27 mouse cellular contexts compared by ENCODE assay signal in genomic region chr1:167979187-167979586, GRCm38 (mm10).
DNase-seq lines count a peak whose midpoint lies in the region; ATAC-seq and TF ChIP-seq lines count a peak whose summit lies in the region.
"Had no signal": no experiment of that assay in that cellular context is flagged by ENCODE, and none has a peak within 500 bp of the region (broad histone marks: within the 10 kb centered on the region; RNA-seq: fewer than 3 reads in every experiment).

No protein-coding gene starts in this region.

- H3K9me3 ChIP-seq in intestine, embryonic 14.5 days (ENCODE audit: control insufficient read depth, low read length), result no peaks in the 10 kb centered on the region
- no peaks in the 10 kb centered on the region for H3K9me3 ChIP-seq in intestine, postnatal 0 days (ENCODE audit: control insufficient read depth)
- H3K9me3 ChIP-seq in stomach, embryonic 14.5 days (ENCODE audit: control insufficient read depth, low read depth, low read length), result no peaks in the 10 kb centered on the region
- H3K9me3 ChIP-seq in stomach, postnatal 0 days (ENCODE audit: control insufficient read depth, low read length), result no peaks in the 10 kb centered on the region
- H3K9me3 ChIP-seq: heart, embryonic 15.5 days; kidney, embryonic 15.5 days; limb, embryonic 15.5 days; midbrain, embryonic 10.5 days; neural tube, embryonic 13.5 days had no signal

- no peak overlapping the region for H3K9ac ChIP-seq in intestine, embryonic 14.5 days (ENCODE audit: low read length)
- H3K9ac ChIP-seq in intestine, postnatal 0 days (ENCODE audit: low read depth, low read length), result no peak overlapping the region
- H3K9ac ChIP-seq in stomach, embryonic 14.5 days (replicated peaks; ENCODE audit: low read depth, low read length), result no peak overlapping the region
- H3K9ac ChIP-seq in stomach, postnatal 0 days (ENCODE audit: low read length), result no peak overlapping the region
- H3K9ac ChIP-seq: forebrain, postnatal 0 days; heart, embryonic 15.5 days; hindbrain, embryonic 14.5 days; kidney, embryonic 15.5 days; limb, embryonic 15.5 days; liver, embryonic 14.5 days; neural tube, embryonic 13.5 days had no signal

- peak overlapping the region; percentile 5; the same call in 1 of the 2 replicates for H3K27ac ChIP-seq in intestine, embryonic 14.5 days (ENCODE audit: low read depth)
- H3K27ac ChIP-seq in intestine, postnatal 0 days (ENCODE audit: low read depth, low read length), result no peak overlapping the region
- H3K27ac ChIP-seq in stomach, embryonic 14.5 days (ENCODE audit: low read length), result peak overlapping the region; percentile 66; the same call in 1 of the 2 replicates
- no peak overlapping the region; the same call in 1 of the 2 replicates for H3K27ac ChIP-seq in stomach, postnatal 0 days (replicated peaks)
- H3K27ac ChIP-seq: heart, embryonic 15.5 days; hindbrain, embryonic 14.5 days; kidney, embryonic 15.5 days; limb, embryonic 15.5 days; liver, embryonic 14.5 days; midbrain, embryonic 10.5 days; neural tube, embryonic 13.5 days had no signal

- peaks cover 5% of the 10 kb centered on the region; the same call in 1 of the 2 replicates for H3K4me1 ChIP-seq in intestine, embryonic 14.5 days (replicated peaks; ENCODE audit: control insufficient read depth, insufficient read depth, low read length)
- H3K4me1 ChIP-seq in intestine, postnatal 0 days (replicated peaks; ENCODE audit: control insufficient read depth, insufficient read depth, low read length), result no peaks in the 10 kb centered on the region
- H3K4me1 ChIP-seq in stomach, embryonic 14.5 days (ENCODE audit: control insufficient read depth, insufficient read depth, low read length), result no peaks in the 10 kb centered on the region
- H3K4me1 ChIP-seq in stomach, postnatal 0 days (replicated peaks; ENCODE audit: control insufficient read depth, insufficient read depth), result no peaks in the 10 kb centered on the region
- H3K4me1 ChIP-seq: heart, embryonic 15.5 days; kidney, embryonic 15.5 days; limb, embryonic 15.5 days; midbrain, embryonic 10.5 days; neural tube, embryonic 13.5 days had no signal

- no peak for ATAC-seq in intestine, embryonic 14.5 days (replicated peaks; ENCODE audit: low FRiP score, low TSS enrichment, low read depth)
- no peak for ATAC-seq in intestine, postnatal 0 days
- ATAC-seq in stomach, embryonic 14.5 days (ENCODE audit: insufficient number of reproducible peaks, insufficient read depth, low FRiP score, low read depth), result no peak
- ATAC-seq in stomach, postnatal 0 days (ENCODE audit: low FRiP score, low TSS enrichment), result no peak
- ATAC-seq: forebrain, postnatal 0 days; inflammation-experienced regulatory T-cells, adult 6 months; midbrain, embryonic 16.5 days had no signal

- WGBS in intestine, embryonic 14.5 days, result 41% methylated on average over 3 of the region's 3 CpGs
- WGBS in intestine, postnatal 0 days, result 63% methylated on average over 3 of the region's 3 CpGs
- WGBS in stomach, embryonic 14.5 days, result 54% methylated on average over 3 of the region's 3 CpGs
- WGBS in stomach, postnatal 0 days, result 56% methylated on average over 3 of the region's 3 CpGs

- H3K4me3 ChIP-seq in intestine, embryonic 14.5 days (ENCODE audit: low read depth, low read length), result no peak overlapping the region
- H3K4me3 ChIP-seq in intestine, postnatal 0 days (ENCODE audit: low read depth, low read length), result no peak overlapping the region
- H3K4me3 ChIP-seq in stomach, embryonic 14.5 days (ENCODE audit: low read depth, low read length), result no peak overlapping the region
- no peak overlapping the region for H3K4me3 ChIP-seq in stomach, postnatal 0 days (ENCODE audit: low read depth, low read length)
- H3K4me3 ChIP-seq: heart, embryonic 15.5 days; kidney, embryonic 15.5 days; limb, embryonic 15.5 days; midbrain, embryonic 10.5 days; myocyte; neural tube, embryonic 13.5 days had no signal

- H3K4me2 ChIP-seq in intestine, embryonic 14.5 days (ENCODE audit: low read length), result no peak overlapping the region
- H3K4me2 ChIP-seq in intestine, postnatal 0 days (replicated peaks; ENCODE audit: low read depth), result no peak overlapping the region
- no peak overlapping the region for H3K4me2 ChIP-seq in stomach, embryonic 14.5 days (replicated peaks; ENCODE audit: low read depth, low read length)
- no peak overlapping the region for H3K4me2 ChIP-seq in stomach, postnatal 0 days (replicated peaks; ENCODE audit: low read depth)
- H3K4me2 ChIP-seq: heart, embryonic 15.5 days; hindbrain, embryonic 14.5 days; kidney, embryonic 15.5 days; limb, embryonic 15.5 days; neural tube, embryonic 13.5 days had no signal

- no peak for DNase-seq in intestine, embryonic 14.5 days (ENCODE audit: low spot score)
- DNase-seq in stomach, postnatal 0 days (ENCODE audit: low spot score), result no peak
- peak; percentile 33 for DNase-seq in lung, postnatal 36 days
- DNase-seq in T-cell, adult 2 months (ENCODE audit: low spot score), result no peak
- no peak for DNase-seq in urinary bladder, postnatal 25 days (ENCODE audit: low spot score)
- DNase-seq: adrenal gland, adult 8-10 months; cerebellum, adult 18-20 months; cerebellum, postnatal 14 days; forebrain, postnatal 0 days; heart, postnatal 36 days; kidney, postnatal 36 days; layer of hippocampus, postnatal 36 days; left cerebral cortex, postnatal 4 days; right cerebral cortex, postnatal 4 days; thymus, postnatal 36 days had no signal

- TF ChIP-seq EP300 in stomach, postnatal 0 days (optimal IDR thresholded peaks at IDR 0.05), result no peak

- no peaks in the 10 kb centered on the region for H3K27me3 ChIP-seq in intestine, embryonic 14.5 days (replicated peaks; ENCODE audit: control insufficient read depth, insufficient read depth, low read length)
- H3K27me3 ChIP-seq in intestine, postnatal 0 days (replicated peaks; ENCODE audit: control insufficient read depth, insufficient read depth, low read length), result no peaks in the 10 kb centered on the region
- H3K27me3 ChIP-seq in stomach, embryonic 14.5 days (ENCODE audit: control insufficient read depth, insufficient read depth, low read length), result no peaks in the 10 kb centered on the region
- no peaks in the 10 kb centered on the region for H3K27me3 ChIP-seq in stomach, postnatal 0 days (ENCODE audit: control insufficient read depth, insufficient read depth, low read length)
- H3K27me3 ChIP-seq: heart, embryonic 15.5 days; kidney, embryonic 15.5 days; limb, embryonic 15.5 days; neural tube, embryonic 13.5 days had no signal

- TF ChIP-seq CTCF in intestine, postnatal 0 days (IDR thresholded peaks at IDR 0.05; ENCODE audit: low read depth), result no peak
- TF ChIP-seq CTCF in stomach, postnatal 0 days (IDR thresholded peaks at IDR 0.05; ENCODE audit: low read depth), result no peak

- no peaks in the 10 kb centered on the region for H3K36me3 ChIP-seq in intestine, embryonic 14.5 days (ENCODE audit: control insufficient read depth, insufficient read depth, low read length)
- no peaks in the 10 kb centered on the region for H3K36me3 ChIP-seq in intestine, postnatal 0 days (ENCODE audit: control insufficient read depth, insufficient read depth)
- H3K36me3 ChIP-seq in stomach, embryonic 14.5 days (ENCODE audit: control insufficient read depth, insufficient read depth, low read length), result no peaks in the 10 kb centered on the region
- H3K36me3 ChIP-seq in stomach, postnatal 0 days (ENCODE audit: control insufficient read depth, insufficient read depth, low read length), result no peaks in the 10 kb centered on the region
- H3K36me3 ChIP-seq: heart, embryonic 15.5 days; kidney, embryonic 15.5 days; limb, embryonic 15.5 days; midbrain, embryonic 10.5 days; neural tube, embryonic 13.5 days had no signal

Comparison
In these comparisons a context has a peak if more than half of its experiments do, and no peak if none do; other contexts are left out.
1. H3K27ac ChIP-seq: peak in intestine, embryonic 14.5 days (single experiment) and stomach, embryonic 14.5 days (single experiment); none in intestine, postnatal 0 days (single experiment) and stomach, postnatal 0 days (single experiment).